Mouse (Mus musculus): ENCODE measurements around the gene Rad1.

DNA sequence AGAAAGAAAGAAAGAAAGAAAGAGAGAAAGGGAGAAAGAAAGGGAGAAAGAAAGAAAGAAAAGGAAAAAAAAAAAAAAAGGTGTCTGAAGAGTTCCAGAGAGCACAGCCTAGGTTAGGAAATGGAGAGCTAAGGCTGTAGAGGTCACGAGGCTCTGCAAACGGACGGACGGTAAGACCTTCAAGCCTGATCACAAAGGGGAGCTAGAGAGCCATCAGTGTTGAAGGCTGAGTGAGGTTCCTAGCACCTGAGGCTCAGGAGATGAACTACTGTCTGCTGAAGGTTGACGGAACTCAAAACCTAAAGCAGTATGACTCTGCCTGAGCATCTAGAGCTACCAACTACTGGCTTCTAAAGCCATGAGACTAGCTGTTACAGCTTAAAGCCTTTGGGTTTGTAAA lies 48.8 kb downstream of the Rad1 start:
- TF ChIP-seq POLR2A (IDR thresholded peaks at IDR 0.05; ENCODE audit: extremely low read depth, insufficient read depth, low read length) (no peak), CTCF (IDR thresholded peaks at IDR 0.05; ENCODE audit: extremely low read depth, insufficient read depth, low read length) (no peak)
